Mouse (Mus musculus) lung, adult 2 months (tissue): Measurements from ENCODE around the gene Ccdc114. TPM values are rescaled to one million over a fixed set of nuclear protein-coding genes. Genes with fewer than 3 reads are reported as not detected.
A peak's percentile ranks its signal among the peaks of the same experiment; 100 is the strongest.
"Not testable (repeated sequence)": the region's sequence is repeated elsewhere in the genome, so short reads cannot be mapped to it uniquely, and the experiment has no call there.

Experiments
- DNase-seq: peaks from one replicate; pipeline ENCODE4 v3.0.0; 2022
- H3K4me1 ChIP-seq: fragments of 200-500 bp; 2 replicates; pipeline ENCODE4 v1.6.1; 2011; ENCODE audit warnings: low read length; ENCODE audit not compliant: control insufficient read depth, insufficient read depth
- H3K4me3 ChIP-seq: fragments of 200-500 bp; replicated peaks from 2 replicates; pipeline ENCODE3; 2011; ENCODE audit warnings: low read depth, mild to moderate bottlenecking, control low read depth, low read length; ENCODE audit errors: extremely low read depth
- CTCF ChIP-seq: fragments of 200-500 bp; IDR thresholded peaks from 2 replicates; pipeline ENCODE4 v1.5.1; 2011; ENCODE audit warnings: mild to moderate bottlenecking, low read length, control low read depth; ENCODE audit not compliant: insufficient read depth
- POLR2A ChIP-seq: fragments of 200-500 bp; IDR thresholded peaks from 2 replicates; pipeline ENCODE4 v1.6.1; 2011; ENCODE audit warnings: low read depth, mild to moderate bottlenecking, control low read depth, low read length, borderline replicate concordance; ENCODE audit errors: extremely low read depth
- WGBS: fragments of 180-500 bp; shearing (Covaris S2); methylation state at CpG from one replicate; pipeline ENCODE4 v1.1.7; 2018; 5-methylcytosine and 5-hydroxymethylcytosine counted together
- polyA plus RNA-seq: library from polyadenylated mRNA; depleted of rRNA; stranded (reverse); fragments of >200 nt; gene quantifications from 2 replicates; pipeline ENCODE4 v1.2.3, GENCODE M21; 2012

Ccdc114 gene
- polyA plus RNA-seq, 1 experiment, result 12.3 TPM

DNA sequence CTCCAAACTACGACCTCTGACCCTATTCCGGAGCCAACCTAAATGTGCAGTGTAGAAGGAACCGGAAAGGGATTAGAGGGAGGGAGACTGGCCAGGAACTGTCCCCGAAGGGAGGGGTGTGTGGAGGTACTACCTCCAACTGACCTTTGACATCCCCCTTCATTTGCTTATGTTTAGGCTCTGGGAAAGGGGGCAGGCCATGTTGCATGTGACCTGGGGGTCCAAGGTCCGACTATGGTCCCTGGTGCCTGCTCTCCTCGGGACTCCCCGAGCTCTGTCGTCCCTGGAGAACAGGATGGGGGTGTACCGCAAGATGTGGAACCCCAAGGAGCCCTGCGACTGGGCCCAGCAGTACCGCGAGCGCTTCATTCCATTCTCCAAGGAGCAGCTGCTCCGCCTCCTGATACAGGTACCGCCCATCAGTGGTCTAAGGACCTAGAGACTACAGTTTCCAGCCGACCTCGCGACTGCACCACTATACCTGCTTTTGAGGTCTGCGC, 26.6 kb upstream of the Ccdc114 start:
- 0 out of 2 replicates have a peak, but pooled peaks have one; percentile 16 for TF ChIP-seq POLR2A
- no peak for TF ChIP-seq CTCF
- WGBS, result 3% methylated on average over 19 of the region's 19 CpGs
- Histone ChIP-seq H3K4me1 (0 out of 2 replicates have a peak, but pooled peaks cover 3% of the 10 kb centered on the region), H3K4me3 (peak overlapping the region; percentile 69)
- DNase-seq, result peak; percentile 69

DNA sequence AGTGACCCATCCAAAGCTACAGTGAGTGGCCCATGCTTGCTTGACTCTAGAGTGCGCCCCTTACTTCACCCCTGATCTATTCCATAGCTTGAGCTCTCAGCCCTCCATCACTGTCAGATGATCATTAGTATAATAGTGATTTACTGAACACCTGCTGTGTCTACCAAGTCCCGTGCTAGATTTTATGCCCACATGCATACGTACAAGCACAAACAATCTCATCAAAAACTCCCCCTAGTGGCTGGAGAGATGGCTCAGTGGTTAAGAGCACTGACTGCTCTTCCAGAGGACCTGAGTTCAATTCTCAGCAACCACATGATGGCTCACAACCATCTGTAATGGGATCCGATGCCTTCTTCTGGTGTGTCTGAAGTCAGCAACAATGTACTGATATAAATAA, 25.7 kb upstream of the Ccdc114 start:
- H3K4me1 ChIP-seq, DNase-seq, H3K4me3 ChIP-seq: not testable (repeated sequence)
- WGBS, result 46% methylated on average over 4 of the region's 4 CpGs

GRCm38 (mm10) chr7:45901562-45901961, 22.3 kb upstream of the Ccdc114 start:
- TF ChIP-seq POLR2A (no peak), CTCF (no peak)
- H3K4me1 ChIP-seq, result 0 out of 2 replicates have a peak, but pooled peaks cover 3% of the 10 kb centered on the region
- 51% methylated on average over 5 of the region's 5 CpGs for WGBS
- no peak for DNase-seq
- no peak overlapping the region for H3K4me3 ChIP-seq

DNA sequence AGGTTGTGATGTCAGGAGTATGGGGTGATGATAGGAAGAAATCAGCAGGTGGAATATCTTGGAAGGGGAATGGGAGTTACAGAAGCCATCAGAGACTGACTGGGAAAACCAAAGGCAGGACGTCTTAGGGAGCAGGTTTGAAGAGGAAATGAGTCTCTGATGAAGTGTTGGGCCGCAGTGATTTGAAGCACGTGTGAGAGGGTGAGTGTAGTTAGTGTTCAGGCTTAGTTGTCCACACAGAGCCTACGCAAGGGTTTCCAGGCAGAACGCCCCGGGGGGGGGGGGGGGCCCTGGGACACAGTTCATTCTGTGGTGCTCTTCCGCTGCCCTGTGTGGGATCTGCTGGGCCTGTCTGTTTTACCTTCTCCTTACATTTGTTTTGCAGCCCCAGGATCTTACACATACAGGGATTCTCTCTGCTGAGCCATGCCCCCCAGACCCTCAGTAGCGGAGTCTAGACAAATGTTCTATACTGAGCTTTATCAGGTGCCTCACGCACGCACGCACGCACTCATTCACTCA, 21.3 kb upstream of the Ccdc114 start:
- DNase-seq, result no peak
- Histone ChIP-seq H3K4me1 (0 out of 2 replicates have a peak, but pooled peaks cover under 1% of the 10 kb centered on the region), H3K4me3 (no peak overlapping the region)
- WGBS, result 59% methylated on average over 12 of the region's 12 CpGs
- TF ChIP-seq POLR2A, result no peak
- no peak for TF ChIP-seq CTCF

GRCm38 (mm10) chr7:45906622-45907021, 17.2 kb upstream of the Ccdc114 start:
- WGBS, result 88% methylated on average over 9 of the region's 9 CpGs
- no peak for DNase-seq
- Histone ChIP-seq H3K4me3 (no peak overlapping the region), H3K4me1 (no peaks in the 10 kb centered on the region)
- TF ChIP-seq CTCF (no peak), POLR2A (no peak)

DNA sequence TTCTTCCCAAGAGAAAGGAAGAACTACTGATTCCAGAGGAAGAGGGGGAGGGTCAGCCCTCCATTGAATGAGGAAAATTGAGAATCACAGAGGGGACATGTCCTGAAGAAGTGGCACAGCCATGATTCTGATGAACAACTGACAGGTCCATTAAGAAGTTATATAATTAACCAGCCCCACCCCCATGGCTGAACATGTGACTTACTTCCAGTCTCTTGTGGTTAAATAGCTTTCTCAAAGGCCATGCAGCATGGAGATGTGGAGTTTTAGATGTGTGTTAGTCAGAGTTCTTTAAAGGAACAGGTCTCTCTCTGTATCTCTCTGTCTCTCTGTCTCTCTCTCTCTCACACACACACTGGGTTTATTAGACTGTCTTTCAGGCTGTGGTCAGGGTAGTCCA, 15.5 kb upstream of the Ccdc114 start:
- no peaks in the 10 kb centered on the region for H3K4me1 ChIP-seq
- TF ChIP-seq CTCF (no peak), POLR2A (no peak)
- no peak for DNase-seq
- no peak overlapping the region for H3K4me3 ChIP-seq

- WGBS, result 93% methylated on average over 16 of the region's 16 CpGs
- TF ChIP-seq CTCF, result no peak
- no peak for TF ChIP-seq POLR2A
- DNase-seq, result no peak
- no peaks in the 10 kb centered on the region for H3K4me1 ChIP-seq
- H3K4me3 ChIP-seq, result no peak overlapping the region
Observed at GRCm38 (mm10) chr7:45909145-45909544, 14.7 kb upstream of the Ccdc114 start.

DNA sequence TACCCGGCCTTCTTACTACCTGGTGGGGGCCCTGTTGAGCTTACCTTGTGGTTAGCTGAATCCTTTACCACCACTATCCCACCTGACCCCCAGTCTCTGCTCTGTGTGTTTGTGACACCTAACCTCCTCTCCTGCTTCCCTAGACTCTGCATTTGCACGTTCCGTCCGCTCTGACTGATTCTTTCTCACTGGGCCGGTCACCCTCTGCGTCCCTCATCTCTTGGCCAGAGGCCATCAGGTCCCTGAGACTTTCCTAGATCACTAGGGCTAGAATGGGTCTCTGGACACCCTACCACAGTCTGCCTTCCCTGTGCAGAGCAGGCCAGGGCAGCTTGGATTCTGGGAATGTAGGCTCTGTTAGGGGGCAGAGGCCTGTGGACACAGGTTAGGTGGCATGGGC, 9.8 kb upstream of the Ccdc114 start:
- DNase-seq, result no peak
- peaks cover 11% of the 10 kb centered on the region for H3K4me1 ChIP-seq
- no peak for TF ChIP-seq POLR2A
- TF ChIP-seq CTCF, result no peak
- H3K4me3 ChIP-seq, result no peak overlapping the region
- WGBS, result 83% methylated on average over 6 of the region's 6 CpGs

GRCm38 (mm10) chr7:45915011-45915410, 8.9 kb upstream of the Ccdc114 start:
- H3K4me3 ChIP-seq, result no peak overlapping the region
- DNase-seq, result no peak
- TF ChIP-seq POLR2A (no peak), CTCF (no peak)
- 93% methylated on average over 5 of the region's 5 CpGs for WGBS
- H3K4me1 ChIP-seq, result peaks cover 15% of the 10 kb centered on the region
